Mouse (Mus musculus): Measurements from ENCODE around the gene Rfx4.

Rfx4 gene

GRCm38 (mm10) chr10:84755786-84756203 lies at the start of gene Rfx4:
Gene Rfx4, plus strand, starts transcription at chr10:84756062.
- no peak for DNase-seq (ENCODE audit: low read depth, low spot score)

DNA sequence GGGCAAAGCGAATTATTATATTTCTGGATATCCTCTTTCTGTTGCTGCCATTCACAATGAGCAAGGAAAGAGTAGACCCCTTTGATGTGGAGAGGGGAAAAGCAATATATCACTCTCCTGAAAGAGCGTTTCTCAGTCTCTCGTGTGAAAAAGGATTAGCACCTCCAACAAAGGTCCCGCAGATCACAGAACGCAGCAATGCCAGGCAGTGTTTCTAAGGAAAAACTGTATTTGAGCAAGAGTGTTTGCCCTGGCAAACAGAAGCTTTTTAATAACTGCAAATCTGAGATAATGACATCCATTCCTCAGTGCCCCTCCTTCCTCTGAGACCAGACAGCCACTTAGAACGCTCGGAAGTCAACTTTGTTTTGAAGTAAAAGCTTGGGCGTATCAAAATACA lies 49.3 kb upstream of the Rfx4 start:
- DNase-seq (ENCODE audit: low read depth, low spot score), result no peak

GRCm38 (mm10) chr10:84707226-84707625 lies 48.6 kb upstream of the Rfx4 start:
- no peak for DNase-seq (ENCODE audit: low read depth, low spot score)

- DNase-seq (ENCODE audit: low read depth, low spot score), result no peak
These were observed 47.9 kb upstream of the Rfx4 start for GRCm38 (mm10) chr10:84707752-84708530.

GRCm38 (mm10) chr10:84710192-84710591 lies 45.7 kb upstream of the Rfx4 start:
- DNase-seq (ENCODE audit: low read depth, low spot score), result no peak

- no peak for DNase-seq (ENCODE audit: low read depth, low spot score)
These were observed 45.0 kb upstream of the Rfx4 start for GRCm38 (mm10) chr10:84710827-84711226.

DNA sequence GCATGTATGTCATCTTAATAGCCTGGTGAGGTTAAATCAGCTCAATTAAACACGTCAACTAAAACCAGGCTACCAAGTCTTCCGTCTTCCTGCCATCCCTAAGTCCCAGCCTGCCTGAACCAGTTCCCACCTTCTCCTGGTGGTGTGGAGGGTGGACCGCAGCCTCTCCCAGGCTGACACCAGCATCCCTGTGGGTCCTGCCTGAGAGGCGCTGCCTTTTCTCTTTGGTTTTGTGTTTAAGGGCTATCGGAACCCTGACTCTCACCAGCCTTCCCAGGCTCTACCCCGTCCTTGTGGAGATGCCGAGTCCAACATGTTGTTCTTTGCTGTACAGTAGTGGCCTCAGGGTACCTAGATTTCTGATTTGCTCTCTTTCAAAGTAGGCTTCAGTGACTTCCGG lies 44.4 kb upstream of the Rfx4 start:
- no peak for DNase-seq (ENCODE audit: low read depth, low spot score)

GRCm38 (mm10) chr10:84711940-84712339 lies 43.9 kb upstream of the Rfx4 start:
- DNase-seq (ENCODE audit: low read depth, low spot score), result no peak

DNA sequence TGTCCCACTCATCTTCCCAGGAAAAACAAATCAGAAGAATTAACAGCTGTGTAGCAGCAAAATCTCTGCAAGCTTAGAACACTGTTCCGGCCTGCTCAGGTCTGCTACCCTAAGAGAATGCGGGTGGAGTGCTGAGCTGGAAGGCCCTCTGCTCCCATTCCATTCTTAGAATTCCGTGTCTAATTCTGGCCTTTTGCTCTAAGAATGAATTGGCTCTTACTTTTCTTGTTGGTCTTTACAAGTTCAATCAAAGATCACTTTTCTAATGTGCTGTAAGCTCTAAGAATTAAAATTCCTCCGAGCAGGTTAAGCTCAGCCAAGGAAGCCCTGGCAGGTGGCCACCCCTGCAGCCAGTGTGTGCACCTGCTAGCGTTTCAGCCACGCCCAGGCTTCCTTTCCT lies 43.3 kb upstream of the Rfx4 start:
- no peak for DNase-seq (ENCODE audit: low read depth, low spot score)

GRCm38 (mm10) chr10:84713043-84713442 lies 42.8 kb upstream of the Rfx4 start:
- DNase-seq (ENCODE audit: low read depth, low spot score), result no peak

GRCm38 (mm10) chr10:84715639-84716038 lies 40.2 kb upstream of the Rfx4 start:
- no peak for DNase-seq (ENCODE audit: low read depth, low spot score)

DNA sequence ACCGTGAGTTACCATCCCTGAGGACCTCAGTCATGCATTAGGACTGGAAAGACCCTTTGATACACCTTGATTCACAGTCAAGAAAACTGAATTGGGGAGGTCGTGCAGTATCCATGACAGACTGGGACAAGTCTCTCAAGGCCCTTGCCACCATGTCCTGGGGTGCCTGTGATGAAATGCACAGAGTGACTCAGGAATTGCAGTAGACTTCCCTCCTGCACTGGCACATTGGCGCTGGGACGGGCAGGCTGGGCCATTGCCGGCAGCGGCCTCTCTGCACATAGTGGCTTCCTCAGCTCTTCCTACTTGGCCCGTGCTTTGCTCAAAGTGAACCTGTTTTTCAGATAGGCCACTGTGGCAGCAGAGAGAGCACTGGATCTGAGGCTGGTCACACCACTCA lies 39.3 kb upstream of the Rfx4 start:
- no peak for DNase-seq (ENCODE audit: low read depth, low spot score)

- no peak for DNase-seq (ENCODE audit: low read depth, low spot score)
These were observed 33.2 kb upstream of the Rfx4 start for GRCm38 (mm10) chr10:84722711-84723110.

DNA sequence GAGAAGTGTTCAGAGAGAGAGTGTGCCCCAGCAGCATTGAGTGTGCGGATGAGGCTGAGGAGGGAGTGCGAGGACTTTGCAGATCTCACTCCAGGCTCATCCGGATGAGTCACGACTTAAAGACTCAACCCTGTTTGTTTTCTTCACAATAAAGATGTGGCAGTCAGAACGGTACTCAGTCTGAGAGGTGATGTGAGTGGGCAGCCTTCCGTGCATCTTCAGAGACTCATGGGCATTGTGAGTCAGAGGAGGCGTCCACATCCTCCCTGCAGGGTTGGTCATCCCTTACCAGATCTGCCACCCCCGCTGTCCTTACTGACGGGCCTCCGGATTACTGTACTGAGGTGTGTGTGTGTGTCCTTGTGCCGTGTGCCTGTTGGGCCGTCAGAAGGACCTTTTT lies 28.9 kb upstream of the Rfx4 start:
- DNase-seq (ENCODE audit: low read depth, low spot score), result no peak

- DNase-seq (ENCODE audit: low read depth, low spot score), result no peak
These were observed 28.1 kb upstream of the Rfx4 start for GRCm38 (mm10) chr10:84727760-84728159.

DNA sequence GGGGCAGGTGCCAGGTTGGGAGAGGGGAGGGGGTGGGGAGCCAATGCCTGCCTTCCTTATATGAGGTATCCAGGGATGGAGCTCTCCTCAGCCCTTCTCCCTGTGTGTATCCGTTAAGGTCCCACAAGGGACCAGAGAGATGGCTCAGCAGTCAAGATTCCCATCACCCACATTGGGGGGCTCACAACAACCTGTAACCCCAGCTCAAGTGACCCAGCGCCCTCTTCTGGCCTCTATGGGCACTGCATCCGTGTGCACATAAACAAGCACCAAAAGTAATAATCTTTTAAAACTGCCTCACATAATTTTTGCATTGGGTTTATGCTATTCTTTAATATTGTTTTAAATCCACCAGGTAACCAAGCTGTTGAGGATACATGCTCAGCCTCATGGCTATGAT lies 25.8 kb upstream of the Rfx4 start:
- no peak for DNase-seq (ENCODE audit: low read depth, low spot score)

- DNase-seq (ENCODE audit: low read depth, low spot score), result no peak
These were observed 24.9 kb upstream of the Rfx4 start for GRCm38 (mm10) chr10:84730956-84731355.

GRCm38 (mm10) chr10:84733511-84733910 lies 22.4 kb upstream of the Rfx4 start:
- DNase-seq (ENCODE audit: low read depth, low spot score), result no peak

DNA sequence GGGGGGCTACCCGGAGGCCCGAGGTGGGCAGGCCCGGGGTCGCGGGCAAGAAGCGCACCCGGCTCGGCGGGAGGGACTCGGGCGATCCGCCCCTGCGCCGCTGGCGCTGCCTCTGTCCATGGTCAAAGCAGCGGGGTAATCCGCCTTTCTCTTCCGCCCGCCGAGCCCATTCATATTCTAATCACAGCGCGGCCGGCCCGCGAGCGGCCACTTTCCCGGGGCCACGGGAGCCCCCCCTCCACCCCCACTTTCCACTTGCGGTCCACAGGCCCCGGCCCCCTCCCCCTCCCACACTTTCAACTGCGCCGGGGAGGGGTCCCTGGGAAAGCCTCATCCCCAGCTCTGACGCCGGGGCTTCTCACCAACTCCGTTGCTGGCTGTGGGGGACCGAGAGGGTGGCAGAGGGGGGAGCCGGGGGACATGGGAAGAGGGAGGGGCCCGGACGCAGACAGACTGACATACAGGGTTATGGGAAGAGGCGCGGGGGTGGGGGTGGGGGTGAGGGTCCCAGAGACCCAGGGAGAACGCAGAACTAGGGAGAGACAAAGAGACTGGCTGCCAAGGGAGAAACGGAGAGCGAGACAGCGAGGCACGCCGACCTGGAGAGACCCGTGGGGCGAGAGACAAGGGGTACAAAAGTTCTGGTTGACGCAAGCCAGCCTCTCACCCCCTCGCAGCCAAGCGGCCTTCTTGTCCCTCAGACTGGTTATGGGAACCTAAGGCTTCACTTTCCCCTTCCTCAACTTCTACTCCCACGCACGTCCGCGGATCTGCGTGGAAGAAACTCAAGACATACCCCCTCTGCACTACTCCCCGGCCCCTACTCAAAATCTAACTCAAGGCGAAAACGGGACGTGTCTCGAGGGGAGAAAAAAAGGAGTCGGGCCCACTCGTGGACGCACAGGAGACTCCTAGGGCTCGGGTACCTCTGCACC lies 744 bp upstream of the Rfx4 start:
- peak; percentile 25 for DNase-seq (ENCODE audit: low read depth, low spot score)

- no peak for DNase-seq (ENCODE audit: low read depth, low spot score)
These were observed 703 bp downstream of the Rfx4 start for GRCm38 (mm10) chr10:84756435-84757095.

DNA sequence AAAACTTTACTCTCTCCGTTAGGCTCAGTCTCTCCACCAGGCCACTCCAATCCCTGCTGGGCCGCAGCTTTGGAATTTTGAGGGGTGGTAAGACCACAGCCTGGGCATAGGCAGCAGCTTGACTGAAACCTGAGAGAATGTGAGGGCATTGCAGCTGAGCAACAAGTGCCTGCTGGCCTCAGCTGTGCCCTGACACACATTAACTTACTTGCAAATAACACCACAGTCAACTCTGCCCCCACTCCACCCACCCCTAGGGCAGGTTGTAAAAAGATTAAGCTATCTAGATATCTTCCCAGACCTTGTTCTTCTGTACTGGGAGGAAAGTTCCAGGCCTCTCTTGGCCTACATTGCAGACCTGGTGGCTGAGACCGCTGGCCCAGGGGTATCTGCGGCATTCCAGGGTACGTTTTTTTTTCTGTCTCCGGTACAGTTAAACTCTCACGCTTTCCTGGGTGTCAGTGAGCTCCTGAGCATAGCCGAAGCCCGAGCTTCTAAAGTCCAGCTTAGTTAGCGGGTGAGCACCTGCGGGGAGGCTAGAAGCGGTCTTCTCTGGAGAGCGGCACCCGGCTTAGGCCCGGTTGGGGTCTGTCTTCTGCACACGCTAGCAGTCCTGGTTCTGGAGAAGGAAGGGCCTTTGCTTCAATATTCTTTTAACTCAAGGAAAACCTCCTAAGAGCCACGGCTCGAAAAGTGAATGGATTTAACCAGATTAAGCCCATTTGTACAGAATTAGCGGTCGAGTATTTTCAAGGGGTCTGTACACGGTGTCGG lies 1.8 kb downstream of the Rfx4 start:
- no peak for DNase-seq (ENCODE audit: low read depth, low spot score)

DNA sequence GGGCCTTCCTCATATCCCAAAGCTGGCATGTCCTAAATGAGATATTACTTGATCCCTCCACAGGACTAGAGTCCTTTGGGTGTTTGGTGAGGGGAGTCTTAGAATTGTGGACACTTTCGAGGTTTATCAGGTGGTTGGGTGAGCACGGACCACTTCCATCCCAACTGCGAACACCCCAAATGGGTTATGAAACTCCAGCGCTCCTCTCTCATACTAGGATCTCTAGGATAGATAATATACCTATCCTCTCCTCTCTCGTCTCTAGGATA lies 2.3 kb downstream of the Rfx4 start:
- no peak for DNase-seq (ENCODE audit: low read depth, low spot score)

Measured in retina, postnatal 7 days (tissue).